Mouse (Mus musculus) neural tube, embryonic 13.5 days (tissue): ENCODE results near the gene Dcakd. TPM values are rescaled to one million over a fixed set of nuclear protein-coding genes. Genes with fewer than 3 reads are reported as not detected.
A peak's percentile ranks its signal among the peaks of the same experiment; 100 is the strongest.

Experiments used
- ATAC-seq: fragments of 200-750 bp; cut with Nextera tagmentation; 2 replicates; pipeline ENCODE4 v1.8.0; 2017; ENCODE audit warnings: low read depth, mild to moderate bottlenecking, moderate TSS enrichment, moderate library complexity
- H3K27ac ChIP-seq: fragments of 300-500 bp; sonication (generic); replicated peaks from 2 replicates; pipeline ENCODE4 v1.5.1; 2015; ENCODE audit warnings: moderate library complexity, mild to moderate bottlenecking, inconsistent platforms
- H3K27me3 ChIP-seq: fragments of 300-500 bp; sonication (generic); 2 replicates; pipeline ENCODE4 v1.6.1; 2015; ENCODE audit warnings: mild to moderate bottlenecking, inconsistent platforms
- H3K36me3 ChIP-seq: fragments of 300-500 bp; sonication (generic); 2 replicates; pipeline ENCODE4 v1.6.1; 2015; ENCODE audit warnings: mild to moderate bottlenecking, inconsistent platforms
- H3K4me1 ChIP-seq: fragments of 300-500 bp; sonication (generic); replicated peaks from 2 replicates; pipeline ENCODE4 v1.6.1; 2015; ENCODE audit warnings: inconsistent platforms
- H3K4me2 ChIP-seq: fragments of 300-500 bp; sonication (generic); 2 replicates; pipeline ENCODE4 v1.6.1; 2015; ENCODE audit warnings: inconsistent platforms, mild to moderate bottlenecking, moderate library complexity
- H3K4me3 ChIP-seq: fragments of 300-500 bp; sonication (generic); 2 replicates; pipeline ENCODE4 v1.5.1; 2015; ENCODE audit warnings: mild to moderate bottlenecking, inconsistent platforms
- H3K9ac ChIP-seq: fragments of 300-500 bp; sonication (generic); 2 replicates; pipeline ENCODE4 v1.6.1; 2015; ENCODE audit warnings: moderate library complexity, mild to moderate bottlenecking, inconsistent platforms
- H3K9me3 ChIP-seq: fragments of 300-500 bp; sonication (generic); 2 replicates; pipeline ENCODE4 v1.6.1; 2016; ENCODE audit warnings: inconsistent platforms
- WGBS: fragments of 180-500 bp; shearing (Covaris S2); methylation state at CpG from one replicate; pipeline ENCODE4 v1.1.7; 2015; 5-methylcytosine and 5-hydroxymethylcytosine counted together
- polyA plus RNA-seq: library from polyadenylated mRNA; unstranded; fragments of >200 nt; fragmentation: Nextera tagmentation; extraction: Ambion mirVana; gene quantifications from 2 replicates; pipeline ENCODE4 v1.2.1, GENCODE M21; 2015

Gene Dcakd
- polyA plus RNA-seq, 1 experiment from 2014 or later: 171 TPM

GRCm38 (mm10) chr11:103015881-103016825 is 12.0 kb downstream of the Dcakd start:
- Histone ChIP-seq H3K27ac (peak overlapping the region; percentile 95), H3K9ac (peak overlapping the region; percentile 89), H3K36me3 (0 out of 2 replicates have a peak, but pooled peaks cover 10% of the 10 kb centered on the region), H3K27me3 (no peaks in the 10 kb centered on the region), H3K9me3 (no peaks in the 10 kb centered on the region), H3K4me3 (peak overlapping the region; percentile 77), H3K4me1 (peaks cover 23% of the 10 kb centered on the region), H3K4me2 (peak overlapping the region; percentile 73)
- ATAC-seq: 0 out of 2 replicates have a peak, but pooled peaks have one; percentile 10
- 49% methylated on average over 27 of the region's 27 CpGs for WGBS

- H3K4me3 ChIP-seq: no peak overlapping the region
- H3K9ac ChIP-seq: no peak overlapping the region
- H3K27me3 ChIP-seq: no peaks in the 10 kb centered on the region
- H3K27ac ChIP-seq: no peak overlapping the region
- H3K4me2 ChIP-seq: no peak overlapping the region
- H3K36me3 ChIP-seq: peaks cover 16% of the 10 kb centered on the region; the same call in 1 of the 2 replicates
- no peak for ATAC-seq
- H3K9me3 ChIP-seq: no peaks in the 10 kb centered on the region
- peaks cover 31% of the 10 kb centered on the region for H3K4me1 ChIP-seq
- 91% methylated on average over 2 of the region's 2 CpGs for WGBS
These were observed 17.0 kb downstream of the Dcakd start for GRCm38 (mm10) chr11:103011206-103011497.

DNA sequence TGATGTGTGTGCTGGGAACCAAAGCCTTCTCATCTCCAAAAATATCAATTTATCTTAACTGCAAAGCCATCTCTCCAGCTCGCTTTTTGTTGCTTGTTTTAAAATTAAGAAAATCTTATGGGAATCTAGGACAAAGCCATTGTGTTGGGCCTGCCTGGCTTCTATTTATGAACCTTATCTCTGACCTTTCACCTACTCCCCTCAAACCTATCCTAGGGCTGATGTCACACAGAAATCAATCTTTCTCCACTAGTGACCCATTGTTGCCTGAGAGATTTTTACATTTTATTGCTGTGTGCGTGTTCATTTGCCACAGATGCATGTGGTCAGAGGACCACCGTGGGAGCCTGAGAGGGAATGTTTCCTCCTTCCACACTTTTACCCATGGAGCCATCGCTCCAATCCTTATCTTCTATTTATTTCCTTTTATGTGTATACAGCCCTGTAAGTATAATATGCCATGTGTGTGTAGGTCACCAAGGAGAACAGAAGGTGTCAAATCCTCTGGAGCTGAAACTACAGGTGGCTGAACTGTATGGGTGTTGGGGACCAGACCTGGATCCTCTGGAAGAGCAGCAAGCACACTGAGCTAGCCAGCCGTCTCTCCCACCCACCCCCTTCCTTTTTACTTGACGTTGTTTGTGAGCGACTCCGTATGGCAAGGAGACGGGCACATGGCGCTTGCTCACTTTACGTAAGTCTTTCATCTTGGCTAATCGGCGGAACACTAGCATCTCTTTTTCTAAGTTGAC is 17.5 kb downstream of the Dcakd start:
- WGBS: 93% methylated on average over 13 of the region's 13 CpGs
- no peak for ATAC-seq
- Histone ChIP-seq H3K9me3 (no peaks in the 10 kb centered on the region), H3K27ac (no peak overlapping the region), H3K9ac (no peak overlapping the region), H3K4me1 (peaks cover 25% of the 10 kb centered on the region), H3K27me3 (no peaks in the 10 kb centered on the region), H3K4me3 (no peak overlapping the region), H3K4me2 (no peak overlapping the region), H3K36me3 (peaks cover 16% of the 10 kb centered on the region; the same call in 1 of the 2 replicates)

DNA sequence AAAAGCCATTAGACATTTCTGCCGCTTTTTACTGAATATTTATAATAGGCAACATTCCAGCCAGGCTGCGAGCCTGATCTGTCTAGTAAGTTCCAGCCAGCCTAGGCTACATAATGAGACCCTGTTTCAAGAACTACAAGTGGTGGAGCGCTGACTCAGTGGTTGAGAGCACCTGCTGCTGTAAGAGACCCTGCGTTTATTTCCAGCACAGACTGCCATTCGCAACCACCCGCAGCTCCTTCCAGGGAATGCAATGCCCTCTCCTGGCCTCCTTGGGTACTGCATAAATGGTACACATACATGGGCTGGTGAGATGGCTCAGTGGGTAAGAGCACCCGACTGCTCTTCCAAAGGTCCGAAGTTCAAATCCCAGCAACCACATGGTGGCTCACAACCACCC is 18.9 kb downstream of the Dcakd start:
- H3K4me2 ChIP-seq: no peak overlapping the region
- no peak for ATAC-seq
- no peaks in the 10 kb centered on the region for H3K27me3 ChIP-seq
- no peak overlapping the region for H3K27ac ChIP-seq
- peaks cover 14% of the 10 kb centered on the region; the same call in 1 of the 2 replicates for H3K4me1 ChIP-seq
- H3K36me3 ChIP-seq: peaks cover 16% of the 10 kb centered on the region; the same call in 1 of the 2 replicates
- 95% methylated on average over 8 of the region's 8 CpGs for WGBS
- no peak overlapping the region for H3K9ac ChIP-seq
- no peaks in the 10 kb centered on the region for H3K9me3 ChIP-seq
- H3K4me3 ChIP-seq: no peak overlapping the region

- no peak overlapping the region for H3K9ac ChIP-seq
- H3K27me3 ChIP-seq: no peaks in the 10 kb centered on the region
- no peak for ATAC-seq
- WGBS: 88% methylated on average over 7 of the region's 7 CpGs
- H3K4me3 ChIP-seq: no peak overlapping the region
- no peak overlapping the region for H3K4me2 ChIP-seq
- peaks cover 16% of the 10 kb centered on the region; the same call in 1 of the 2 replicates for H3K36me3 ChIP-seq
- peaks cover 16% of the 10 kb centered on the region; the same call in 1 of the 2 replicates for H3K4me1 ChIP-seq
- H3K27ac ChIP-seq: no peak overlapping the region
- no peaks in the 10 kb centered on the region for H3K9me3 ChIP-seq
These were observed 19.6 kb downstream of the Dcakd start for GRCm38 (mm10) chr11:103008558-103008957.

- no peak overlapping the region for H3K4me3 ChIP-seq
- ATAC-seq: no peak
- H3K4me2 ChIP-seq: no peak overlapping the region
- H3K27me3 ChIP-seq: no peaks in the 10 kb centered on the region
- H3K36me3 ChIP-seq: peaks cover 7% of the 10 kb centered on the region; the same call in 1 of the 2 replicates
- no peak overlapping the region for H3K27ac ChIP-seq
- 88% methylated on average over 6 of the region's 6 CpGs for WGBS
- no peak overlapping the region for H3K9ac ChIP-seq
- peaks cover 22% of the 10 kb centered on the region; the same call in 1 of the 2 replicates for H3K4me1 ChIP-seq
- H3K9me3 ChIP-seq: no peaks in the 10 kb centered on the region
These were observed 21.2 kb downstream of the Dcakd start for GRCm38 (mm10) chr11:103007001-103007340.

GRCm38 (mm10) chr11:103006286-103007000 is 21.7 kb downstream of the Dcakd start:
- H3K9me3 ChIP-seq: no peaks in the 10 kb centered on the region
- peaks cover 22% of the 10 kb centered on the region; the same call in 1 of the 2 replicates for H3K4me1 ChIP-seq
- H3K27me3 ChIP-seq: no peaks in the 10 kb centered on the region
- no peak overlapping the region for H3K4me2 ChIP-seq
- 89% methylated on average over 7 of the region's 7 CpGs for WGBS
- ATAC-seq: no peak
- peaks cover 6% of the 10 kb centered on the region; the same call in 1 of the 2 replicates for H3K36me3 ChIP-seq
- H3K4me3 ChIP-seq: no peak overlapping the region
- no peak overlapping the region for H3K9ac ChIP-seq
- H3K27ac ChIP-seq: no peak overlapping the region

- no peak overlapping the region for H3K4me3 ChIP-seq
- H3K9ac ChIP-seq: no peak overlapping the region
- no peaks in the 10 kb centered on the region for H3K27me3 ChIP-seq
- 87% methylated on average over 11 of the region's 11 CpGs for WGBS
- no peaks in the 10 kb centered on the region for H3K9me3 ChIP-seq
- no peak overlapping the region for H3K27ac ChIP-seq
- no peak for ATAC-seq
- peaks cover 6% of the 10 kb centered on the region; the same call in 1 of the 2 replicates for H3K36me3 ChIP-seq
- H3K4me2 ChIP-seq: no peak overlapping the region
- peaks cover 33% of the 10 kb centered on the region for H3K4me1 ChIP-seq
These were observed 22.7 kb downstream of the Dcakd start for GRCm38 (mm10) chr11:103005254-103005981.

DNA sequence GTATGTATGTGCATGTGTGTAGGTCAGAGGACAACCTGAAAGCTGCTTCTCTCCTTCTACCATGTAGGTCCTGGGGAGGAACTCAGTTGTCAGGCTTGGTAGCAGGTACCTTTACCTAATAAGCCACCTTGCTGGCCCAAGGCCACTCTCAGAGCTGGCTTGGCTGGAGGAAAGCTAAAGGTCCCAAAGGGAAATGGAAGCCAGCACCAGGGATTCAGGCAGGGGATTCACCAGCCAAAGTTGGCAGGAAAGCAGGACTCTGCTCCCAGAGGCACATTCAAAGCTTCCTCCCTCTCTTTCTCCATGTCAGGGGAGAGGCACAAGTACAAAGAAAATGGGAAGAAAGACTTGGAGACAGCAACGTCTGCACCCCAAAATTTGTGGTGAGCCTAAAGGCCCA is 23.3 kb downstream of the Dcakd start:
- Histone ChIP-seq H3K9me3 (no peaks in the 10 kb centered on the region), H3K4me2 (no peak overlapping the region), H3K36me3 (peaks cover 11% of the 10 kb centered on the region), H3K4me3 (no peak overlapping the region), H3K27ac (no peak overlapping the region), H3K4me1 (peaks cover 38% of the 10 kb centered on the region), H3K27me3 (no peaks in the 10 kb centered on the region), H3K9ac (no peak overlapping the region)
- no peak for ATAC-seq
- 85% methylated on average over 1 of the region's 1 CpGs for WGBS

GRCm38 (mm10) chr11:103003210-103003609 is 24.9 kb downstream of the Dcakd start:
- peaks cover 24% of the 10 kb centered on the region for H3K36me3 ChIP-seq
- WGBS: 52% methylated on average over 5 of the region's 5 CpGs
- no peaks in the 10 kb centered on the region for H3K27me3 ChIP-seq
- H3K4me1 ChIP-seq: peaks cover 33% of the 10 kb centered on the region
- no peak for ATAC-seq
- H3K9ac ChIP-seq: no peak overlapping the region
- no peak overlapping the region for H3K4me2 ChIP-seq
- no peaks in the 10 kb centered on the region for H3K9me3 ChIP-seq
- H3K27ac ChIP-seq: no peak overlapping the region
- no peak overlapping the region for H3K4me3 ChIP-seq

GRCm38 (mm10) chr11:103001063-103001462 is 27.1 kb downstream of the Dcakd start:
- Histone ChIP-seq H3K27ac (no peak overlapping the region), H3K9ac (no peak overlapping the region), H3K36me3 (peaks cover 41% of the 10 kb centered on the region), H3K4me2 (no peak overlapping the region), H3K4me3 (no peak overlapping the region), H3K27me3 (no peaks in the 10 kb centered on the region), H3K9me3 (no peaks in the 10 kb centered on the region), H3K4me1 (peaks cover 24% of the 10 kb centered on the region)
- 81% methylated on average over 5 of the region's 5 CpGs for WGBS
- ATAC-seq: no peak
